Mouse (Mus musculus) right cerebral cortex, postnatal 14 days (tissue): ENCODE data around the gene Tcp11l2.

ENCODE experiments used
- DNase-seq: peaks from one replicate; pipeline ENCODE4 v3.0.0; 2022

The Tcp11l2 gene

GRCm38 (mm10) chr10:84576395-84577070 is at the start of gene Tcp11l2:
TSS of gene Tcp11l2 (plus strand) at chr10:84576626.
- DNase-seq = peak; percentile 90

GRCm38 (mm10) chr10:84527070-84527469 is 49.4 kb upstream of the Tcp11l2 start:
- DNase-seq = no peak

GRCm38 (mm10) chr10:84527631-84528030 is 48.8 kb upstream of the Tcp11l2 start:
- DNase-seq = no peak

GRCm38 (mm10) chr10:84530388-84530787 is 46.0 kb upstream of the Tcp11l2 start:
- no peak for DNase-seq

- DNase-seq = no peak
Measured at GRCm38 (mm10) chr10:84531576-84531975, 44.9 kb upstream of the Tcp11l2 start.

GRCm38 (mm10) chr10:84532191-84532889 is 44.1 kb upstream of the Tcp11l2 start:
- no peak for DNase-seq

GRCm38 (mm10) chr10:84532911-84533882 is 43.2 kb upstream of the Tcp11l2 start:
- peak; percentile 55 for DNase-seq

- DNase-seq = peak; percentile 59
Measured at GRCm38 (mm10) chr10:84533912-84534671, 42.3 kb upstream of the Tcp11l2 start, which contains the start of gene Ckap4. TSS of gene Ckap4 (minus strand) at chr10:84534062.

GRCm38 (mm10) chr10:84535458-84535857 is 41.0 kb upstream of the Tcp11l2 start:
- no peak for DNase-seq

- peak; percentile 28 for DNase-seq
Measured at GRCm38 (mm10) chr10:84535859-84536258, 40.6 kb upstream of the Tcp11l2 start.

GRCm38 (mm10) chr10:84539651-84540050 is 36.8 kb upstream of the Tcp11l2 start:
- DNase-seq = no peak

GRCm38 (mm10) chr10:84542802-84543658 is 33.4 kb upstream of the Tcp11l2 start:
- DNase-seq = no peak

- DNase-seq = no peak
Measured at GRCm38 (mm10) chr10:84544841-84545610, 31.4 kb upstream of the Tcp11l2 start.

GRCm38 (mm10) chr10:84549146-84549919 is 27.1 kb upstream of the Tcp11l2 start:
- no peak for DNase-seq

- DNase-seq = no peak
Measured at GRCm38 (mm10) chr10:84549920-84550293, 26.5 kb upstream of the Tcp11l2 start.

- DNase-seq = no peak
Measured at GRCm38 (mm10) chr10:84551846-84552245, 24.6 kb upstream of the Tcp11l2 start.

- no peak for DNase-seq
Measured at GRCm38 (mm10) chr10:84552477-84552876, 23.9 kb upstream of the Tcp11l2 start.

GRCm38 (mm10) chr10:84554291-84555009 is 22.0 kb upstream of the Tcp11l2 start:
- DNase-seq = no peak

GRCm38 (mm10) chr10:84556120-84556519 is 20.3 kb upstream of the Tcp11l2 start:
- no peak for DNase-seq
